Mouse (Mus musculus): ENCODE data around the gene Timm17b. TPM values are rescaled to one million over a fixed set of nuclear protein-coding genes. Genes with fewer than 3 reads are reported as not detected.

Timm17b gene
- polyA plus RNA-seq, 1 experiment from 2014 or later: 155 TPM

Other genes starting within 250 kb of the Timm17b start
- 8.5 and 8.8 TPM in 2 replicates for gene Prickle3, start 242.1 kb upstream of the Timm17b start, polyA plus RNA-seq (2015; fragmentation: Nextera tagmentation; extraction: Ambion mirVana)
- 186 and 191 TPM in 2 replicates for gene Plp2, start 228.0 kb upstream of the Timm17b start, polyA plus RNA-seq (2015; fragmentation: Nextera tagmentation; extraction: Ambion mirVana)
- gene Magix, start 218.1 kb upstream of the Timm17b start, polyA plus RNA-seq (2015; fragmentation: Nextera tagmentation; extraction: Ambion mirVana): 0.53 and 0.62 TPM in 2 replicates
- 46.9 and 49.1 TPM in 2 replicates for gene Gpkow, start 202.2 kb upstream of the Timm17b start, polyA plus RNA-seq (2015; fragmentation: Nextera tagmentation; extraction: Ambion mirVana)
- gene Wdr45, start 185.0 kb upstream of the Timm17b start, polyA plus RNA-seq (2015; fragmentation: Nextera tagmentation; extraction: Ambion mirVana): 69.6 and 79.5 TPM in 2 replicates
- gene Gm45208, start 177.1 kb upstream of the Timm17b start, polyA plus RNA-seq (2015; fragmentation: Nextera tagmentation; extraction: Ambion mirVana): not detected in 2 replicates
- gene Praf2, start 170.9 kb upstream of the Timm17b start, polyA plus RNA-seq (2015; fragmentation: Nextera tagmentation; extraction: Ambion mirVana): 58.9 and 60.6 TPM in 2 replicates
- gene Ccdc120, start 148.5 kb upstream of the Timm17b start, polyA plus RNA-seq (2015; fragmentation: Nextera tagmentation; extraction: Ambion mirVana): 23.5 and 23.6 TPM in 2 replicates
- 29.2 and 30.5 TPM in 2 replicates for gene Tfe3, start 136.8 kb upstream of the Timm17b start, polyA plus RNA-seq (2015; fragmentation: Nextera tagmentation; extraction: Ambion mirVana)
- gene Gripap1, start 109.6 kb upstream of the Timm17b start, polyA plus RNA-seq (2015; fragmentation: Nextera tagmentation; extraction: Ambion mirVana): 39.7 and 41.7 TPM in 2 replicates
- 1.4 and 1.6 TPM in 2 replicates for gene Kcnd1, start 77.1 kb upstream of the Timm17b start, polyA plus RNA-seq (2015; fragmentation: Nextera tagmentation; extraction: Ambion mirVana)
- gene Otud5, start 58.0 kb upstream of the Timm17b start, polyA plus RNA-seq (2015; fragmentation: Nextera tagmentation; extraction: Ambion mirVana): 42.2 and 46.6 TPM in 2 replicates
- 8.6 and 10.3 TPM in 2 replicates for gene Pim2, start 21.1 kb upstream of the Timm17b start, polyA plus RNA-seq (2015; fragmentation: Nextera tagmentation; extraction: Ambion mirVana)
- 37.6 and 38.6 TPM in 2 replicates for gene Slc35a2, start 15.3 kb upstream of the Timm17b start, polyA plus RNA-seq (2015; fragmentation: Nextera tagmentation; extraction: Ambion mirVana)
- gene Pqbp1, start 88 bp upstream of the Timm17b start, polyA plus RNA-seq (2015; fragmentation: Nextera tagmentation; extraction: Ambion mirVana): 114 and 115 TPM in 2 replicates
- not detected in 2 replicates for gene Gm10491, start 8.5 kb downstream of the Timm17b start, polyA plus RNA-seq (2015; fragmentation: Nextera tagmentation; extraction: Ambion mirVana)
- gene Gm10490, start 10.2 kb downstream of the Timm17b start, polyA plus RNA-seq (2015; fragmentation: Nextera tagmentation; extraction: Ambion mirVana): not detected in 2 replicates
- gene Pcsk1n, start 20.5 kb downstream of the Timm17b start, polyA plus RNA-seq (2015; fragmentation: Nextera tagmentation; extraction: Ambion mirVana): 0.86 and 1.9 TPM in 2 replicates
- not detected in 2 replicates for gene Eras, start 29.2 kb downstream of the Timm17b start, polyA plus RNA-seq (2015; fragmentation: Nextera tagmentation; extraction: Ambion mirVana)
- 24.1 and 26.8 TPM in 2 replicates for gene Hdac6, start 48.5 kb downstream of the Timm17b start, polyA plus RNA-seq (2015; fragmentation: Nextera tagmentation; extraction: Ambion mirVana)
- 1.4 and 1.9 TPM in 2 replicates for gene Gata1, start 78.7 kb downstream of the Timm17b start, polyA plus RNA-seq (2015; fragmentation: Nextera tagmentation; extraction: Ambion mirVana)
- gene Glod5, start 119.1 kb downstream of the Timm17b start, polyA plus RNA-seq (2015; fragmentation: Nextera tagmentation; extraction: Ambion mirVana): not detected in 2 replicates
- gene Suv39h1, start 175.4 kb downstream of the Timm17b start, polyA plus RNA-seq (2015; fragmentation: Nextera tagmentation; extraction: Ambion mirVana): 67.2 and 68.0 TPM in 2 replicates
- gene Was, start 191.1 kb downstream of the Timm17b start, polyA plus RNA-seq (2015; fragmentation: Nextera tagmentation; extraction: Ambion mirVana): 0.26 and 0.62 TPM in 2 replicates
- 20.9 and 24.2 TPM in 2 replicates for gene Wdr13, start 233.5 kb downstream of the Timm17b start, polyA plus RNA-seq (2015; fragmentation: Nextera tagmentation; extraction: Ambion mirVana)
- 508 and 532 TPM in 2 replicates for gene Rbm3, start 246.5 kb downstream of the Timm17b start, polyA plus RNA-seq (2015; fragmentation: Nextera tagmentation; extraction: Ambion mirVana)

All from lung, embryonic 15.5 days (tissue).